Mouse (Mus musculus) ES-E14 (cell line): ENCODE measurements at regions not wholly inside any gene's neighbourhood (a gene's known extent, or its start where the extent isn't known, plus 50 kb on each side); places are given as distances from the start of the nearest gene placed in this dataset.

ENCODE experiments used
- DNase-seq: peaks from one replicate; pipeline ENCODE4 v3.0.0-alpha.2; 2013; ENCODE audit warnings: low read depth, low spot score
- H3K27ac ChIP-seq: 2 replicates; pipeline ENCODE4 v1.5.1; 2012; ENCODE audit warnings: low read depth, mild to moderate bottlenecking, low read length, moderate library complexity, mixed read lengths; ENCODE audit not compliant: poor library complexity, insufficient read depth, severe bottlenecking
- H3K36me3 ChIP-seq: 2 replicates; pipeline ENCODE4 v1.6.1; 2012; ENCODE audit warnings: mild to moderate bottlenecking, low read length, moderate library complexity, mixed read lengths; ENCODE audit not compliant: control insufficient read depth, poor library complexity, insufficient read depth, severe bottlenecking
- H3K4me1 ChIP-seq, 2 experiments: fragments of 150-350 bp in 1 of 2; sonication (generic) in 1 of 2; 2 replicates each; pipeline ENCODE4 v1.6.1; 2012; ENCODE audit warnings: low read length in 2 of 2, mild to moderate bottlenecking in 1 of 2, mixed read lengths in 1 of 2; ENCODE audit not compliant: control insufficient read depth in 2 of 2, insufficient read depth in 2 of 2, poor library complexity in 1 of 2
- H3K4me3 ChIP-seq, 2 experiments: fragments of 150-350 bp in 1 of 2; sonication (generic) in 1 of 2; 2 replicates each; pipeline ENCODE4 v1.5.1; 2012; ENCODE audit warnings: low read length in 2 of 2, low read depth in 1 of 2, mild to moderate bottlenecking in 1 of 2, mixed read lengths in 1 of 2; ENCODE audit not compliant: insufficient read depth in 1 of 2, poor library complexity in 1 of 2, severe bottlenecking in 1 of 2
- H3K9ac ChIP-seq: 2 replicates; pipeline ENCODE4 v1.6.1; 2012; ENCODE audit warnings: low read depth, mild to moderate bottlenecking, low read length, mixed read lengths; ENCODE audit not compliant: poor library complexity, insufficient read depth, severe bottlenecking
- H3K9me3 ChIP-seq: fragments of 150-350 bp; sonication (generic); 2 replicates; pipeline ENCODE4 v1.6.1; 2012; ENCODE audit warnings: low read depth, mild to moderate bottlenecking, low read length; ENCODE audit not compliant: control insufficient read depth, insufficient read depth
- CHD2 ChIP-seq: IDR thresholded peaks from 2 replicates; pipeline ENCODE4 v1.6.1; 2014; ENCODE audit warnings: mild to moderate bottlenecking, low read depth, low read length, inconsistent platforms
- HCFC1 ChIP-seq: IDR thresholded peaks from 2 replicates; pipeline ENCODE4 v1.6.1; 2012; ENCODE audit warnings: low read length, inconsistent platforms, borderline replicate concordance; ENCODE audit not compliant: insufficient read depth
- MAFK ChIP-seq: IDR thresholded peaks from 2 replicates; pipeline ENCODE4 v1.6.1; 2014; ENCODE audit warnings: mild to moderate bottlenecking, low read depth, low read length, inconsistent platforms; ENCODE audit not compliant: insufficient read depth
- ZC3H11A ChIP-seq: IDR thresholded peaks from 2 replicates; pipeline ENCODE4 v1.6.1; 2012; ENCODE audit warnings: low read depth, mild to moderate bottlenecking, inconsistent platforms, low read length, borderline replicate concordance
- ZNF384 ChIP-seq: IDR thresholded peaks from 2 replicates; pipeline ENCODE4 v1.6.1; 2012; ENCODE audit warnings: low read depth, low read length, inconsistent platforms
- in situ Hi-C, 2 experiments: fragments of 600-800 bp; cut with MboI; formaldehyde crosslinking; loops; one replicate each; pipeline ENCODE4 v1.15.1; 2025; ENCODE audit warnings: low sequenced_read_pairs in 2 of 2, inconsistent platforms in 1 of 2; ENCODE audit not compliant: unreplicated experiment in 2 of 2

DNA sequence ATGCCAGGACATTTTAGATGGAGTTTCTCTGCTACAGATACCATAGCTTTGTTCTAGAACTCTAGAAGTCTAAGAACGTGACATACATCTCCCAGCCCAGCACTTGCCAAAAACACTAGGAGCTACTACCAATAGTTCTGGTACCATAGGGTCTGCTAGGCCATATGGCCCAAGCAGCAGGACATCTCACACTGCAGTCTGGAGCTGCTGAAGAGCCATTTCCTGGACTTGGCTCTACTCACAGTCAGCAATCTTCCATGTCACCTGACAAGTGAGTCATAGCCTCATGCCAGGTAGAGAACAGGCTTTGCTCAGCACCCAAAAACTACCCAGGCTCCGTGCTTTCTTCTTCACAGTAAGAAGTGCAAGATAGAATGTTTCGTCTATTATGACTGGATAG is 175.1 kb downstream of the Cbln1 start:
- TF ChIP-seq MAFK (no peak), HCFC1 (no peak), CHD2 (no peak), ZC3H11A (no peak), ZNF384 (no peak)
- Histone ChIP-seq H3K9me3 (no peaks in the 10 kb centered on the region), H3K4me1 (no peaks in the 10 kb centered on the region), H3K9ac (no peak overlapping the region), H3K27ac (no peak overlapping the region), H3K36me3 (no peaks in the 10 kb centered on the region), H3K4me3 (no peak overlapping the region)
- in situ Hi-C loops: no loop called here
- DNase-seq: no peak

DNA sequence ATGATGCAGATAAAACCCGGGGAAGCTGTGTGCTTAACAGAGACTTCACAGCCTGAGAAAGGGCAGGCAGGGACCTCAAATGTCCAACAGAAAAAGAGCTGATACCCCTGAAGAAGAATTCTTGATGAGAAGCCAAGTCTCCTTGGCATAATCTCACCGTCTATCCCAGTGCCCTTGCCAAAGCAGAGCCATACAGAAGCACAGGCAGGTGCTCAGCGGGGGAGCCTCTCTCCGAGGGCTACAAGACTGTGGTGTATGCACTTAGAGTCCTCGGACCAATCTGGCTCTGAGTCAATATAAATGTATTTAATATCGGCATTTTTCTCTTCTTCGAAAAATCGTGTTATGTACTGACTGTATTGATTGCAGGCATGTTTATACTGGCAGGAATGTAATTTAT is 186.3 kb downstream of the Cbln1 start:
- H3K4me3 ChIP-seq: no peak overlapping the region
- no peaks in the 10 kb centered on the region for H3K36me3 ChIP-seq
- no peaks in the 10 kb centered on the region for H3K4me1 ChIP-seq
- in situ Hi-C loops: no loop called here
- no peak overlapping the region for H3K9ac ChIP-seq
- TF ChIP-seq ZNF384 (no peak), ZC3H11A (no peak), MAFK (no peak), HCFC1 (no peak), CHD2 (no peak)
- no peak for DNase-seq
- no peaks in the 10 kb centered on the region for H3K9me3 ChIP-seq
- H3K27ac ChIP-seq: no peak overlapping the region

DNA sequence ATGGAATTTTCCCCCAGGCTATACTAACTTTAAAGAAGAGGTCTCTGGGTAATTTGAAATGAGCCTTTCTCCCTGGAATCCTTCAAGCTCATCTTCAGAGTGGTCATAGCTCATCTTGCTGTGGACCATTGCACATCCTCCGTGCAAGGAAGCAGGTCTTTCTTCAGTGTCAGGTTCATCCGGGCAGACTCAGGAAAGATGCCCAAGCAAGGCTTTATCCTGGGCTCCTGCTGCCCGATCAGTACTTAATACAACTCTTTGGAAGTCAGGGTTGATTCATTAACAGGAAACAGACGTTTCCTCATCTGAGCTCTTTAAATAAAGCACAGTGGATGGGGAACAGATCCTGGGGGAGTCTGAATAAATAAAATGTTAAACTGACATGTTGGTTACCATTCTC is 188.1 kb downstream of the Cbln1 start:
- Histone ChIP-seq H3K9ac (no peak overlapping the region), H3K27ac (no peak overlapping the region), H3K9me3 (no peaks in the 10 kb centered on the region), H3K4me1 (no peaks in the 10 kb centered on the region), H3K4me3 (no peak overlapping the region), H3K36me3 (no peaks in the 10 kb centered on the region)
- DNase-seq: no peak
- in situ Hi-C loops: no loop called here
- TF ChIP-seq ZC3H11A (no peak), MAFK (no peak), ZNF384 (no peak), CHD2 (no peak)

DNA sequence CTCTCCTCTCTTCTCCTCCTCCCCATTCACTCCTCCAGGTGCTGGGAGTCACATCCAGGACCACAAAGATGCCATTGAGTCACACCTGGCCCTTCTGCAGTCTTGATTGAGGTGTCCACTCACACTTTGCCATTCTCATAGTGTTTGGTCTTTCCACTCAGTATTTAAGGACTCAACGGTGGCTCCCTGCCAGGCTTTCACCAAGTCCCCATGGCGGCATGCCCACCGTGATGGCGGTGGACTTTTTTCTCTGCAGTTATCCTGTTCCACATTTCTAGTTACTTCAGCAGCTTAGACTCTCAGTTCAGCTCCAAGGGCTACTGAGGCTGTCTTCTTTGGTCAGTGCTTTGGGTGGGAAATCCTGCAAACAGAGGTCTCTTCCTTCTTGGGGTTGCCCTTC is 189.9 kb downstream of the Cbln1 start:
- Histone ChIP-seq H3K9ac (no peak overlapping the region), H3K4me1 (no peaks in the 10 kb centered on the region), H3K9me3 (no peaks in the 10 kb centered on the region), H3K27ac (no peak overlapping the region), H3K4me3 (no peak overlapping the region), H3K36me3 (no peaks in the 10 kb centered on the region)
- DNase-seq: no peak
- in situ Hi-C loops: no loop called here
- TF ChIP-seq MAFK (no peak), CHD2 (no peak), HCFC1 (no peak), ZC3H11A (no peak), ZNF384 (no peak)

DNA sequence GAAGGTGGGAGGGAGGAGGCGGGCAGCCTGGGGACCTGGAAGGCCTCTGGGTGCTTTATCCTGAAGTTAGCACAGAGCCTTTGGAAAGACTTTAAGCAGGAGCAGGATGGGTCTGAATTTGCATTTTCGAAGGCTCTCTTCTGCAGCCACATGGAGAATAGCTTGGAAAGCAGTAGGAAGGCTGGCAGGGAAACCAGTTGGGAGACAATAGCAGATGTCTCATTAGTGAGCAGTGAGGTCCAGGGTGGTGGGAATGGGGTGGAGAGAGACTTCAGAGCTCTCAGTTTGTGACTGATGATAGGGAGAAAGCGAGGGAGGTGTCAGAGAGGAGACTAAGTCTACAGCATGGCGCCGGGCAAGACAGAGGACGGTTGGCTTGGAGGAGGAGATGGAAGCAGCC is 199.1 kb downstream of the Cbln1 start:
- TF ChIP-seq MAFK (no peak), CHD2 (no peak), ZNF384 (no peak), ZC3H11A (no peak)
- Histone ChIP-seq H3K9me3 (no peaks in the 10 kb centered on the region), H3K27ac (no peak overlapping the region), H3K9ac (no peak overlapping the region), H3K36me3 (no peaks in the 10 kb centered on the region), H3K4me1 (no peaks in the 10 kb centered on the region), H3K4me3 (no peak overlapping the region)
- DNase-seq: no peak
- in situ Hi-C loops: no loop called here
